Comparison of ENCODE assay signal across 17 mouse cellular contexts in genomic region chr7:129647798-129648197, GRCm38 (mm10). TPM values are rescaled to one million over a fixed set of nuclear protein-coding genes. Genes with fewer than 3 reads are reported as not detected.
DNase-seq lines count a peak whose midpoint lies in the region; ATAC-seq lines count a peak whose summit lies in the region.
"Had no signal": no experiment of that assay in that cellular context is flagged by ENCODE, and none has a peak within 500 bp of the region (broad histone marks: within the 10 kb centered on the region; RNA-seq: fewer than 3 reads in every experiment).

No protein-coding gene starts in this region.

- no peaks in the 10 kb centered on the region for H3K36me3 ChIP-seq in liver, embryonic 12.5 days
- H3K36me3 ChIP-seq in hindbrain, embryonic 12.5 days = no peaks in the 10 kb centered on the region
- H3K36me3 ChIP-seq: hindbrain, embryonic 13.5 days had no signal

- WGBS in liver, embryonic 12.5 days (ENCODE audit: insufficient replicate concordance) = 64% methylated on average over 7 of the region's 7 CpGs
- 74% methylated on average over 7 of the region's 7 CpGs for WGBS in hindbrain, embryonic 12.5 days

- no peaks in the 10 kb centered on the region for H3K9me3 ChIP-seq in liver, embryonic 12.5 days (replicated peaks)
- H3K9me3 ChIP-seq in hindbrain, embryonic 12.5 days (replicated peaks) = no peaks in the 10 kb centered on the region
- H3K9me3 ChIP-seq: forebrain, embryonic 13.5 days; hindbrain, embryonic 13.5 days had no signal

- no peaks in the 10 kb centered on the region for H3K4me1 ChIP-seq in liver, embryonic 12.5 days
- peaks cover 7% of the 10 kb centered on the region; the same call in 1 of the 2 replicates for H3K4me1 ChIP-seq in hindbrain, embryonic 12.5 days

- H3K27me3 ChIP-seq in liver, embryonic 12.5 days (replicated peaks) = no peaks in the 10 kb centered on the region
- H3K27me3 ChIP-seq in hindbrain, embryonic 12.5 days = 0 out of 2 replicates have a peak, but pooled peaks cover 10% of the 10 kb centered on the region

- H3K4me3 ChIP-seq in liver, embryonic 12.5 days = no peak overlapping the region
- no peak overlapping the region for H3K4me3 ChIP-seq in hindbrain, embryonic 12.5 days
- H3K4me3 ChIP-seq: forebrain, embryonic 13.5 days; hindbrain, embryonic 13.5 days had no signal

- peak; percentile 53; the same call in 1 of the 2 replicates for ATAC-seq in liver, embryonic 12.5 days
- ATAC-seq in hindbrain, embryonic 12.5 days (ENCODE audit: low FRiP score) = no peak
- ATAC-seq: forebrain, embryonic 13.5 days had no signal

- no peak overlapping the region for H3K4me2 ChIP-seq in liver, embryonic 12.5 days
- no peak overlapping the region for H3K4me2 ChIP-seq in hindbrain, embryonic 12.5 days (replicated peaks)
- H3K4me2 ChIP-seq: forebrain, embryonic 13.5 days; hindbrain, embryonic 13.5 days had no signal

- peak; percentile 55 for DNase-seq in adrenal gland, postnatal 14 days
- DNase-seq in adrenal gland, adult 18-20 months (ENCODE audit: low spot score in 2 of 2) = no peak
- peak; percentile 17 for DNase-seq in A20 (ENCODE audit: low read depth, low spot score)
- peak; percentile 9 for DNase-seq in c-Kit-negative CD71-positive TER-119-positive erythroid progenitor cells, embryonic 14.5 days (ENCODE audit: low read depth, low spot score)
- DNase-seq in left cerebral cortex, adult 9 months (ENCODE audit: low spot score in 2 of 2) = no peak
- DNase-seq in left cerebral cortex, adult 8-10 months (ENCODE audit: low spot score in 2 of 2) = no peak
- DNase-seq: cerebellum, adult 2 months; embryo, embryonic 11 days; heart, adult 11 months; kidney, adult 2 months; lung, adult 2 months; midbrain, embryonic 14.5 days had no signal

- no peak overlapping the region for H3K27ac ChIP-seq in liver, embryonic 12.5 days
- no peak overlapping the region for H3K27ac ChIP-seq in hindbrain, embryonic 12.5 days
- H3K27ac ChIP-seq: forebrain, embryonic 13.5 days; hindbrain, embryonic 13.5 days; macrophage had no signal

- H3K9ac ChIP-seq in liver, embryonic 12.5 days = no peak overlapping the region
- H3K9ac ChIP-seq in hindbrain, embryonic 12.5 days = no peak overlapping the region
- H3K9ac ChIP-seq: forebrain, embryonic 13.5 days; hindbrain, embryonic 13.5 days had no signal

RNA-seq across cellular contexts. Expression of gene Wdr11, which starts 56.1 kb away (rescaled TPM):
- total RNA-seq in adrenal gland, postnatal 14 days (2021) = 41.7 and 43.8 TPM in 2 replicates
- total RNA-seq in adrenal gland, adult 18-20 months (2021) = 10 to 100 TPM; 31.1 to 39.6 TPM
- 18.8 and 19.5 TPM in 2 replicates for polyA plus RNA-seq in liver, embryonic 12.5 days (2016; fragmentation: Nextera tagmentation; extraction: Ambion mirVana)
- total RNA-seq in left cerebral cortex, adult 8-10 months (2022) = 10 to 100 TPM; 40.6 to 43.1 (median 42.7) TPM
- polyA plus RNA-seq in hindbrain, embryonic 12.5 days (2016; fragmentation: Nextera tagmentation; extraction: Ambion mirVana) = 42.8 and 44.7 TPM in 2 replicates

Comparison
In these comparisons a context has a peak if more than half of its experiments do, and no peak if none do; other contexts are left out.
1. DNase-seq: peak in adrenal gland, postnatal 14 days (single experiment), A20 (single experiment) and c-Kit-negative CD71-positive TER-119-positive erythroid progenitor cells, embryonic 14.5 days (single experiment); none in adrenal gland, adult 18-20 months (0 of 2), left cerebral cortex, adult 9 months (0 of 2) and left cerebral cortex, adult 8-10 months (0 of 2).